Mouse (Mus musculus) B cell, adult 2 months (primary cell): ENCODE measurements around the gene Zbtb25.

Experiments
- DNase-seq, 2 experiments: peaks; one replicate each; pipeline ENCODE4 v3.0.0; 2022

The Zbtb25 gene

GRCm38 (mm10) chr12:76336111-76336965, 33.1 kb downstream of the Zbtb25 start:
- no peak for DNase-seq

- DNase-seq = no peak
These were observed 33.8 kb downstream of the Zbtb25 start for GRCm38 (mm10) chr12:76335641-76336040.

GRCm38 (mm10) chr12:76333688-76334087, 35.7 kb downstream of the Zbtb25 start:
- no peak for DNase-seq

GRCm38 (mm10) chr12:76328567-76329354, 40.6 kb downstream of the Zbtb25 start:
- peak; percentile 17 to 21 for DNase-seq

DNA sequence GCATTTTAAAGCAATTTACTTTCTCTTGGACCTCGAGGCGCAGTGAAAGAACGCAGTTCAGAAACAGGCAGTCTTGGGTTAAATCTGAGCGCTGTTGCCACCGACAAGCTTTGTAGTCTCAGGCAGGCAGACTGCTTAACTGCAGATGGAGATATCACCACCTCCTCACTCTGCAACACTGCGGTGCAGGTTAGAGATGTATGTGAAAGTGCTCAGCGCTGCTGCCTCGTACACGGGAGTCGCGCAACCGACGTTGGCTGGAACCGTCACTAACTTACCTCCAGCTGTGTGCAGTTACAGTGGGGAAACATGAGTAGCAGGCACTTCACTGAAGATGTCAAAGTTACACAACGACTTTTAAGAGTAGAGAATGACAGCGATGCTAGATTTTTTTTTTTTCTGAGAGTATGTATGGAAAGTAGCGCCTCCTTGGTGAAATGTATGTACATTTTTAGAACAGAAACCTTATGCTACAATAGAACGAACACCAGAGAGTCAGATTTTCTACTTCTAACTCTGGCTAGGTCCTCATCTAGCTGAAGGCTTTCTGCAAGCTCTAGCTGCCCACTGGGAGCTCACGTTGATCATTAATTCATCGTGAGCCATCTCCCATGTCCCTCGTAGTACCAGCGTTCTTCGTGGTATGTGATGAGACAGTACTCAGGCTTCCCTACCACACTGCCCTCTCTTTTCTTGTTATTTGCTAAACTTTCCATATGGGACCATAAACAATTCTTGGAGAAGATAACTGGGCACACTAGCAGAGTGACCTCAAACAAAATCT, 42.8 kb downstream of the Zbtb25 start:
- no peak for DNase-seq

DNA sequence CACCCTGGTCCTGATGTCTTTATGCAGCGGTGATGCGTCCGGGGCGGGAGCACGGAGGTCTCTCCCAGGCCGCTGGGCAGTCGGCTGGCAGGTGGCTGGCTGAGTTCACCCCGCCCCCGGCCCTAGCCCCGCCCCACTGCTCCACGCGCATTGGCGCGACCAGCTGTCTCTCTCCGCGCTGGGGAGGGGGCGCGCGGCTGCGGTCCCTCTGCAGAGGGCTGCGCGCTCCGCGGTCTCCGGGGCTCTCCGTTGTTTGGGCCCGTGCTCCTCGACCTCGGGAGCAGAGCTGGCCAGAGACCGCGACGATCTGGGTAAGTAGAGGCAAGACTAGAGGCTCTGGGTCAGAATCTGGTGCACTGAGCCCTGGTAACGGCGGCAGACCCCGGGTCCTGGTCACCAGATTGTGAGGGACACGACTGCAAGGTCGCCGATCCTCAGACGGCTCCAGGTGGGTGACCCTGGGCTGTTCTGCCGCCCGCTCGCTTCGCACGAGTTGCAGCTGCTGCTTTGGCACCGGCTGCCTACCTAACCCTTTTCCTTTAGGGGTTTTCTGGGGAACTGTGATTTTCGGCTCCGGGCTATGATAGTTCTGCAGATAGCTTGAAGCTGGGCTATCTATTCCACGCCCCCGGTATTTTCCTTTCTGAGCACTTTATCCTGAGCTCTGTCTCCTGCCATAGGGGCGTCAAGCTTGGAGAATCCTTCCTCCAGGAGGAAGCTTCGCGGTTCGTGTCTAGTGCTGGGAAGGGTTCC, 44.5 kb downstream of the Zbtb25 start, which contains the start of gene Akap5:
Gene Akap5 (plus strand): TSS at position 213 of the 753 bp plus-strand sequence.
- peak; percentile 28 to 30 for DNase-seq

GRCm38 (mm10) chr12:76318282-76319212, 50.9 kb downstream of the Zbtb25 start:
- peak; percentile 72 to 75 for DNase-seq

- DNase-seq = no peak
These were observed 57.5 kb downstream of the Zbtb25 start for GRCm38 (mm10) chr12:76311951-76312350.

DNA sequence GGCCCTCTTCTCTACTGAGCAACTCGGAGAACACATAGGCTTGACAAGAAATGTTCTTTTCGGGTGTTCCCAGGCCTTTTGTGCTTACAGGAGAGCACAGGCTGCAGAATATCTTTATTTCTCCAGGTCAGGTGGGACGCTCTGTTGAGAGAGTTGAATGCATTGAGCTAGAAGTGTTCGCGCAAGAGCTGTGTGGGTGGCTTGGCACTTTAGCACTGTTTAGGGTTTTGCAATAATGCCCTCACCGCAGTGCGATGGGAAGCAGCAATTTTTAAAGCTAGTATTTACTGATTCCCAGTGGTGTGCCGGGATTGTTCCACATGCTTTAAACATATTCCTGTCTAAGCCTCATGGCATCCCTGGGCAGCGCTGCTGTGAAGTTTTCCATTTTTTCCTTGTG, 58.2 kb downstream of the Zbtb25 start:
- DNase-seq = no peak

DNA sequence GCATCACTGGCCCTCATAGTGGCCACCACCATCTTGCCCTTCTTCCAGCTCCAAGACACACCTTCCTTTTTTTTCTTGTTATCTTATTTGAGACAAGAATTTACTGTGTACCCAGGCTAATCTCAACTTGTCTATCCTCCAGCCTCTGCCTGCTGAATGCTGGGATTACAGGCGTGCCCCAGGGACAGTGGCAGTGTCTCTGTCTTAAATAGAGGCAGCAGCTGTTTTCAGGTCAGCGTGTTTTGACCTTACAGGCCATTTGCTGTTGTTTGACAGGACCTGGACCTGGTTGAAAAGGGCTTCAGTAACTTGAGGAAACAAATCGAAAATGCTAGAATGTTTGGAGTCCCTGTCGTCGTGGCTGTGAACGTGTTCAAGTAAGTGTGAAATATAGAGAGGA, 58.8 kb downstream of the Zbtb25 start:
- no peak for DNase-seq

DNA sequence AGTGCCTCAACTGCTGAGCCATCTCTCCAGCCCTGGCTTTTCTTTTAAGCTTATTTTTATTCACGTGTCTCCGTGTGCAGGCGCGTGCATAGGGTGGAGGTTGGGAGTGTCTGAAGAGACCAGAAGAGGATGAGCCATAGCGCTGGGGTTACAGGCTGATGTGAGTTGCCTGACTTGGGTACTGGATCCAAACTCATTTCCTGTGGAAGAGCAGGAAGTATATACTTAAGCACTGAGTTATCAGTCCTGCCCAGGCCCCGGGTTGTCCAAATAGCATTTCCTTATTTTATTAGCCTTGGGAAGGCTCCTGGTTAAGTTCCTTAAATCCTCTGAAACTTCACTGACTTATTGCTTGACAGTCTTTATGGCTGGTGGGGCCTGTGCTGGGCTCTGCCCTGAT, 59.4 kb downstream of the Zbtb25 start:
- no peak for DNase-seq

DNA sequence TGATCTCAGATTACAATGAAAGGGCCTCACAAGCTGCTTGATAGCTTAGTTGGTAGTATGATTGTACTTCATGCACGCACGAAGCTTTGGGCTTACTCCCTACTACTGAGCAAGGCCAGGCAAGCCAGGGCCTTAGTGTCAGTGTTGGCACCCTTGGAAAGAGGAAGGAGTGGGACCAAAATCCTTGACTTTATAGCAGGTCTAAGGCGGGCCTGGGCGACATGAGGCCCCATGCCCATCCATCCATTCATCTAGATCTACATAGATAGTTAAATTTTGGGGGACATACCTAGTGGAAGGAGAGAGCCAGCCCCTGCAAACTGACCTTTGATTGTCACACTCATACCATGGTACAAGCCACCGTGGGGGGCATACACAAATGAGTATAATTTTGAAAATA, 61.0 kb downstream of the Zbtb25 start:
- no peak for DNase-seq

- DNase-seq = peak; percentile 15 to 22
These were observed 61.4 kb downstream of the Zbtb25 start for GRCm38 (mm10) chr12:76307964-76308363.

DNA sequence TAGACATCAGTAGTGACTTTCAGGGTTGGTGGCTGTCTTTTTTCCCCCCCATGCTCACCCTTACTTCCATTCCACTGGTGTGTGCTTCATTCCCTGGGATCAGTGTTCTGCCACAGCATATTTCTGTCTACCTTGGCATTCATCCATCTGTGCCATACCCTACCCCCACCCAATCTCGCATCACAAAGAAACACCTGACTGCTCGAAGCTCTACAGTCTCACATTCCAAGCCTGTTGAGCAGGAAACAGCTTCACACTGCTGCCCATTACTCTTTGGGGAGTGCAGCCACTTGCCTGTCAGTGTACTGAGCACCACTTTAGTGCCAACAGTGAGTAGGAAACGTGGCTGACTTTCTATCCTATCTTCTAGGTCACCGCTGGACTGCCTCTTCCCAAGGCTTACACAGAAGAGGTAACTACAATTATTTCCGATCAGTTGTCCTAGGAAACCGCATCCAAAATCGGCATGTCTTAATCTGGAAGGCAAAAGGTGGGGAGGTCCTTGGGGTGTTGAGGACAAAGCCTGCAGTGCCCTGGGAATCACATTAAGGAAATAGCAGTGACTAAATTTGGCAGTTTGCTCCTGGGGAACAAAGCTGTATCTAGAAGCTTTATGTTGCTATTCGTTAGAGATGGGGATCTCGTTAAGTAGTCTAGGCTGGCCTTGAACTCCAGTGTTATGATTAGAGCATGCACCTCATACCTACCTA, 62.4 kb downstream of the Zbtb25 start:
- DNase-seq = no peak

DNA sequence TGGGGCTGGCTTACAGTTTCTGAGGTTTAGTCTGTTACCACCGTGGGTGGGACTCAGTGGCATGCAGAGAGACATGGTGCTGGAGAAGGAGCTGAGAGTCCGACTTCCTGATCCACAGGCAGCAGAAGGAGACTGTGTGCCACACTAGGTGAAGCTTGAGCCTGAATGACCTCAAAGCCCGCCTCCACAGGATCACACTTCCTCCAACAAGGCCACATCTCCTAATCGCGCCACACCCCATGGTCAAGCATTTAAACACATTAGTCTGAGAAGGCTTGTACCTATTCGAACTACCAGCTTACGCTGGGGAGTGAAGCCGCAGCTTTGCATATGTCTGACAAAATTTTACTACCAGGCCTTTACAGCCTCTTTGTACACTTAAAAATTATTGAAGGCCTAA, 64.3 kb downstream of the Zbtb25 start:
- DNase-seq = no peak

- no peak for DNase-seq
These were observed 65.2 kb downstream of the Zbtb25 start for GRCm38 (mm10) chr12:76304199-76304598.

GRCm38 (mm10) chr12:76303474-76303873, 65.9 kb downstream of the Zbtb25 start:
- DNase-seq = no peak

- no peak for DNase-seq
These were observed 69.0 kb downstream of the Zbtb25 start for GRCm38 (mm10) chr12:76300367-76300766.

- no peak for DNase-seq
These were observed 70.0 kb downstream of the Zbtb25 start for GRCm38 (mm10) chr12:76299361-76299906.

DNA sequence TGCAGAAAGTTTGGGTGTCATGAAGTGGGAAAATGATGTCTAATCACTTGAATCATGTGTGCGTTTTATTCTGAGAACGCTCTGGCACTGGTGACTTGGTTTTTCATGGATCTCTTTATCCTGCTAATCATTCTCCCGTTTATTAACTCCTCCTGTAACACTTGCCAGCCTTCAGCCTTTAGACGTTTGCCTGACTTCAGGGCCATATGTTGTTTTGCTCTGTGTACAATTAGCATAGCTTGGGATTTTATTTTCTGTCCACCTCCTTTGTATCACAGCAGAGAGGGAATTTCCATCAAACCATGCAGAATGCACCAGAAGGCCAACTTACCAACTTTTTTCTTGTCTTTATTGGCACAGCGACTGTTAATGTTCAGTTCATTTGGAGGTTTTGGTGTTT, 71.6 kb downstream of the Zbtb25 start:
- DNase-seq = no peak
